Mouse (Mus musculus) ES-E14 (cell line): ENCODE measurements at regions not wholly inside any gene's neighbourhood (a gene's known extent, or its start where the extent isn't known, plus 50 kb on each side); places are given as distances from the start of the nearest gene placed in this dataset.

ENCODE experiments used
- DNase-seq: peaks from one replicate; pipeline ENCODE4 v3.0.0-alpha.2; 2013; ENCODE audit warnings: low read depth, low spot score
- H3K27ac ChIP-seq: 2 replicates; pipeline ENCODE4 v1.5.1; 2012; ENCODE audit warnings: low read depth, mild to moderate bottlenecking, low read length, moderate library complexity, mixed read lengths; ENCODE audit not compliant: poor library complexity, insufficient read depth, severe bottlenecking
- H3K36me3 ChIP-seq: 2 replicates; pipeline ENCODE4 v1.6.1; 2012; ENCODE audit warnings: mild to moderate bottlenecking, low read length, moderate library complexity, mixed read lengths; ENCODE audit not compliant: control insufficient read depth, poor library complexity, insufficient read depth, severe bottlenecking
- H3K4me1 ChIP-seq, 2 experiments: fragments of 150-350 bp in 1 of 2; sonication (generic) in 1 of 2; 2 replicates each; pipeline ENCODE4 v1.6.1; 2012; ENCODE audit warnings: low read length in 2 of 2, mild to moderate bottlenecking in 1 of 2, mixed read lengths in 1 of 2; ENCODE audit not compliant: control insufficient read depth in 2 of 2, insufficient read depth in 2 of 2, poor library complexity in 1 of 2
- H3K4me3 ChIP-seq, 2 experiments: fragments of 150-350 bp in 1 of 2; sonication (generic) in 1 of 2; 2 replicates each; pipeline ENCODE4 v1.5.1; 2012; ENCODE audit warnings: low read length in 2 of 2, low read depth in 1 of 2, mild to moderate bottlenecking in 1 of 2, mixed read lengths in 1 of 2; ENCODE audit not compliant: insufficient read depth in 1 of 2, poor library complexity in 1 of 2, severe bottlenecking in 1 of 2
- H3K9ac ChIP-seq: 2 replicates; pipeline ENCODE4 v1.6.1; 2012; ENCODE audit warnings: low read depth, mild to moderate bottlenecking, low read length, mixed read lengths; ENCODE audit not compliant: poor library complexity, insufficient read depth, severe bottlenecking
- H3K9me3 ChIP-seq: fragments of 150-350 bp; sonication (generic); 2 replicates; pipeline ENCODE4 v1.6.1; 2012; ENCODE audit warnings: low read depth, mild to moderate bottlenecking, low read length; ENCODE audit not compliant: control insufficient read depth, insufficient read depth
- CHD2 ChIP-seq: IDR thresholded peaks from 2 replicates; pipeline ENCODE4 v1.6.1; 2014; ENCODE audit warnings: mild to moderate bottlenecking, low read depth, low read length, inconsistent platforms
- HCFC1 ChIP-seq: IDR thresholded peaks from 2 replicates; pipeline ENCODE4 v1.6.1; 2012; ENCODE audit warnings: low read length, inconsistent platforms, borderline replicate concordance; ENCODE audit not compliant: insufficient read depth
- MAFK ChIP-seq: IDR thresholded peaks from 2 replicates; pipeline ENCODE4 v1.6.1; 2014; ENCODE audit warnings: mild to moderate bottlenecking, low read depth, low read length, inconsistent platforms; ENCODE audit not compliant: insufficient read depth
- ZC3H11A ChIP-seq: IDR thresholded peaks from 2 replicates; pipeline ENCODE4 v1.6.1; 2012; ENCODE audit warnings: low read depth, mild to moderate bottlenecking, inconsistent platforms, low read length, borderline replicate concordance
- ZNF384 ChIP-seq: IDR thresholded peaks from 2 replicates; pipeline ENCODE4 v1.6.1; 2012; ENCODE audit warnings: low read depth, low read length, inconsistent platforms
- in situ Hi-C, 2 experiments: fragments of 600-800 bp; cut with MboI; formaldehyde crosslinking; loops; one replicate each; pipeline ENCODE4 v1.15.1; 2025; ENCODE audit warnings: low sequenced_read_pairs in 2 of 2, inconsistent platforms in 1 of 2; ENCODE audit not compliant: unreplicated experiment in 2 of 2

GRCm38 (mm10) chr9:23115540-23115939 lies 107.3 kb upstream of the Bmper start:
- H3K4me1 ChIP-seq: no peaks in the 10 kb centered on the region
- H3K27ac ChIP-seq: no peak overlapping the region
- DNase-seq: no peak
- in situ Hi-C loops: no loop called here
- no peak overlapping the region for H3K9ac ChIP-seq
- TF ChIP-seq HCFC1 (no peak), MAFK (no peak), ZNF384 (no peak), CHD2 (no peak), ZC3H11A (no peak)
- no peak overlapping the region for H3K4me3 ChIP-seq
- no peaks in the 10 kb centered on the region for H3K36me3 ChIP-seq
- H3K9me3 ChIP-seq: no peaks in the 10 kb centered on the region

GRCm38 (mm10) chr9:23116311-23116710 lies 106.6 kb upstream of the Bmper start:
- Histone ChIP-seq H3K4me3 (no peak overlapping the region), H3K9ac (no peak overlapping the region), H3K27ac (no peak overlapping the region), H3K36me3 (no peaks in the 10 kb centered on the region), H3K9me3 (no peaks in the 10 kb centered on the region), H3K4me1 (no peaks in the 10 kb centered on the region)
- in situ Hi-C loops: no loop called here
- DNase-seq: no peak
- TF ChIP-seq HCFC1 (no peak), ZNF384 (no peak)

GRCm38 (mm10) chr9:23119811-23120210 lies 103.1 kb upstream of the Bmper start:
- DNase-seq: no peak
- H3K27ac ChIP-seq: no peak overlapping the region
- in situ Hi-C loops: no loop called here
- no peaks in the 10 kb centered on the region for H3K9me3 ChIP-seq
- no peak overlapping the region for H3K9ac ChIP-seq
- H3K4me3 ChIP-seq: no peak overlapping the region
- no peaks in the 10 kb centered on the region for H3K36me3 ChIP-seq
- H3K4me1 ChIP-seq: no peaks in the 10 kb centered on the region
- TF ChIP-seq ZNF384 (no peak), MAFK (no peak), ZC3H11A (no peak), HCFC1 (no peak), CHD2 (no peak)

GRCm38 (mm10) chr9:23120814-23121213 lies 102.1 kb upstream of the Bmper start:
- H3K9ac ChIP-seq: no peak overlapping the region
- no peaks in the 10 kb centered on the region for H3K4me1 ChIP-seq
- TF ChIP-seq HCFC1: no peak
- no peak for TF ChIP-seq MAFK
- no peak for TF ChIP-seq ZC3H11A
- no peak for TF ChIP-seq ZNF384
- no peak for TF ChIP-seq CHD2
- no peak overlapping the region for H3K4me3 ChIP-seq
- no peaks in the 10 kb centered on the region for H3K36me3 ChIP-seq
- H3K9me3 ChIP-seq: no peaks in the 10 kb centered on the region
- no peak overlapping the region for H3K27ac ChIP-seq
- DNase-seq: no peak
- in situ Hi-C loops: no loop called here

GRCm38 (mm10) chr9:23122524-23122923 lies 100.4 kb upstream of the Bmper start:
- DNase-seq: no peak
- Histone ChIP-seq H3K9ac (no peak overlapping the region), H3K4me1 (no peaks in the 10 kb centered on the region), H3K4me3 (no peak overlapping the region), H3K27ac (no peak overlapping the region), H3K36me3 (no peaks in the 10 kb centered on the region), H3K9me3 (no peaks in the 10 kb centered on the region)
- in situ Hi-C loops: no loop called here
- TF ChIP-seq ZNF384 (no peak), HCFC1 (no peak), ZC3H11A (no peak), MAFK (no peak), CHD2 (no peak)
